ENCODE assay signal across 8 mouse cellular contexts in genomic region chr13:98815147-98815785, GRCm38 (mm10). TPM values are rescaled to one million over a fixed set of nuclear protein-coding genes. Genes with fewer than 3 reads are reported as not detected.
A peak's percentile ranks its signal among the peaks of the same experiment; 100 is the strongest.
DNase-seq lines count a peak whose midpoint lies in the region; ATAC-seq and TF ChIP-seq lines count a peak whose summit lies in the region.

Gene Fcho2 (minus strand): TSS chr13:98815449.

- peak within 1 kb of the TSS; percentile 99 for H3K9ac ChIP-seq in embryonic facial prominence, embryonic 13.5 days
- peak within 1 kb of the TSS; percentile 94 for H3K9ac ChIP-seq in heart, adult 2 months (ENCODE audit: low read depth, low read length)
- peak within 1 kb of the TSS; percentile 99 for H3K9ac ChIP-seq in limb, embryonic 13.5 days
- H3K9ac ChIP-seq in midbrain, embryonic 16.5 days (ENCODE audit: low read depth, low read length), result peak within 1 kb of the TSS; percentile 91

- TF ChIP-seq EP300 in heart, adult 2 months (IDR thresholded peaks at IDR 0.05; ENCODE audit: insufficient read depth, low read depth, low read length), result peak; percentile 82

- peaks cover 9% of the 10 kb centered on the region for H3K4me1 ChIP-seq in embryonic facial prominence, embryonic 13.5 days
- peaks cover 8% of the 10 kb centered on the region for H3K4me1 ChIP-seq in heart, adult 2 months (ENCODE audit: control insufficient read depth, insufficient read depth, low read length)
- peaks cover 37% of the 10 kb centered on the region for H3K4me1 ChIP-seq in limb, embryonic 13.5 days
- peaks cover 8% of the 10 kb centered on the region for H3K4me1 ChIP-seq in midbrain, embryonic 16.5 days (ENCODE audit: control insufficient read depth, insufficient read depth, low read length)

- peak within 1 kb of the TSS; percentile 92 for H3K4me3 ChIP-seq in embryonic facial prominence, embryonic 13.5 days
- peak within 1 kb of the TSS; percentile 93 for H3K4me3 ChIP-seq in heart, adult 2 months
- peak within 1 kb of the TSS; percentile 91 for H3K4me3 ChIP-seq in limb, embryonic 13.5 days
- H3K4me3 ChIP-seq in midbrain, embryonic 16.5 days (ENCODE audit: low read depth, low read length), result peak within 1 kb of the TSS; percentile 90

- no peaks in the 10 kb centered on the region for H3K9me3 ChIP-seq in embryonic facial prominence, embryonic 13.5 days
- H3K9me3 ChIP-seq in limb, embryonic 13.5 days, result no peaks in the 10 kb centered on the region
- H3K9me3 ChIP-seq in midbrain, embryonic 16.5 days (replicated peaks; ENCODE audit: control insufficient read depth, low read length, poor library complexity, severe bottlenecking), result no peaks in the 10 kb centered on the region

- peak within 1 kb of the TSS; percentile 97 for H3K27ac ChIP-seq in embryonic facial prominence, embryonic 13.5 days
- H3K27ac ChIP-seq in heart, adult 2 months, result peak within 1 kb of the TSS; percentile 97
- peak within 1 kb of the TSS; percentile 98 for H3K27ac ChIP-seq in limb, embryonic 13.5 days
- peak within 1 kb of the TSS; percentile 90 for H3K27ac ChIP-seq in midbrain, embryonic 16.5 days (ENCODE audit: low read length)

- H3K27me3 ChIP-seq in embryonic facial prominence, embryonic 13.5 days, result no peaks in the 10 kb centered on the region
- H3K27me3 ChIP-seq in heart, adult 2 months (ENCODE audit: control insufficient read depth, insufficient read depth, low read length), result no peaks in the 10 kb centered on the region
- no peaks in the 10 kb centered on the region for H3K27me3 ChIP-seq in limb, embryonic 13.5 days
- no peaks in the 10 kb centered on the region for H3K27me3 ChIP-seq in midbrain, embryonic 16.5 days (ENCODE audit: control insufficient read depth, insufficient read depth, low read depth, low read length)

- ATAC-seq in embryonic facial prominence, embryonic 13.5 days (ENCODE audit: insufficient number of reproducible peaks, insufficient read depth, low FRiP score, low TSS enrichment, low read depth), result peak; percentile 97
- ATAC-seq in limb, embryonic 13.5 days (ENCODE audit: low FRiP score, low read depth), result peak; percentile 97
- ATAC-seq in midbrain, embryonic 16.5 days, result peak; percentile 98

- under 1% methylated on average over 58 of the region's 61 CpGs for WGBS in embryonic facial prominence, embryonic 13.5 days
- under 1% methylated on average over 44 of the region's 61 CpGs for WGBS in heart, adult 2 months
- WGBS in limb, embryonic 13.5 days, result under 1% methylated on average over 54 of the region's 61 CpGs
- under 1% methylated on average over 47 of the region's 61 CpGs for WGBS in midbrain, embryonic 16.5 days

- peaks cover 3% of the 10 kb centered on the region for H3K79me2 ChIP-seq in heart, adult 2 months (replicated peaks; ENCODE audit: control insufficient read depth, insufficient read depth, low read length)

- intact Hi-C loops in heart, adult 2 months (cut with DNase I), result loop anchor here (2.0 kb wide), 1 partner anchor 112 kb away; the partner anchor contains the start of gene Tnpo1

- H3K4me2 ChIP-seq in embryonic facial prominence, embryonic 13.5 days, result peak within 1 kb of the TSS; percentile 55
- H3K4me2 ChIP-seq in limb, embryonic 13.5 days (replicated peaks), result peak within 1 kb of the TSS; percentile 64
- H3K4me2 ChIP-seq in midbrain, embryonic 16.5 days (ENCODE audit: low read length), result peak within 1 kb of the TSS; percentile 70

- peak; percentile 96 for TF ChIP-seq CTCF in heart, adult 2 months (IDR thresholded peaks at IDR 0.05)

- no peaks in the 10 kb centered on the region for H3K36me3 ChIP-seq in embryonic facial prominence, embryonic 13.5 days
- peaks cover 11% of the 10 kb centered on the region for H3K36me3 ChIP-seq in heart, adult 2 months (ENCODE audit: control insufficient read depth, insufficient read depth, low read length)
- H3K36me3 ChIP-seq in limb, embryonic 13.5 days, result no peaks in the 10 kb centered on the region
- no peaks in the 10 kb centered on the region for H3K36me3 ChIP-seq in midbrain, embryonic 16.5 days (ENCODE audit: control insufficient read depth, insufficient read depth, low read length)

- peak; percentile 100 for DNase-seq in 3134 (ENCODE audit: extremely low read depth, insufficient read length, low spot score)
- peak; percentile 99 to 100 for DNase-seq in adrenal gland, postnatal 36 days
- peak; percentile 99 to 100 for DNase-seq in heart, adult 2 months
- peak; percentile 100 for DNase-seq in kidney, adult 8-10 months
- peak; percentile 97 to 98 for DNase-seq in spleen, postnatal 10 days (ENCODE audit: low spot score in 2 of 2)

- peak; percentile 77 for TF ChIP-seq POLR2A in heart, adult 2 months (IDR thresholded peaks at IDR 0.05; ENCODE audit: insufficient read depth, low read depth, low read length)

RNA-seq across cellular contexts. Expression of gene Fcho2, which starts in this region (rescaled TPM):
- total RNA-seq in adrenal gland, postnatal 36 days (2021), result 10 to 100 TPM; 47.1 to 51.0 TPM
- 45.2 and 57.1 TPM in 2 replicates for polyA plus RNA-seq in embryonic facial prominence, embryonic 13.5 days (2015; fragmentation: Nextera tagmentation; extraction: Ambion mirVana)
- 10 to 100 TPM; 35.4 to 37.6 TPM for total RNA-seq in heart, adult 2 months (2021)
- polyA plus RNA-seq in heart, adult 2 months (2012; rRNA removed), result 11.8 and 17.0 TPM in 2 replicates
- 41.0 and 42.4 TPM in 2 replicates for polyA plus RNA-seq in limb, embryonic 13.5 days (2015; fragmentation: Nextera tagmentation; extraction: Ambion mirVana)
- 23.0 and 27.4 TPM in 2 replicates for polyA plus RNA-seq in midbrain, embryonic 16.5 days (2015; fragmentation: Nextera tagmentation; extraction: Ambion mirVana)

Comparison
In these comparisons a context has a peak if more than half of its experiments do, and no peak if none do; other contexts are left out.
1. Peak in every context shown above with its lines: DNase-seq, ATAC-seq, H3K4me3 ChIP-seq and H3K27ac ChIP-seq.